Mouse (Mus musculus): Measurements from ENCODE around the gene Rhog.

GRCm38 (mm10) chr7:102228049-102228670 is 27.7 kb downstream of the Rhog start:
- TF ChIP-seq CTCF (IDR thresholded peaks at IDR 0.05; ENCODE audit: control insufficient read depth, insufficient read depth, insufficient replicate concordance, low read depth, low read length) (no peak), POLR2A (IDR thresholded peaks at IDR 0.05; ENCODE audit: control insufficient read depth, low read depth, low read length) (no peak)

Measured in testis, adult 2 months (tissue).